Mouse (Mus musculus): ENCODE results near the gene Prkn.

- TF ChIP-seq ELF1 (IDR thresholded peaks at IDR 0.05; ENCODE audit: low read depth, low read length) (no peak), GATA1 (IDR thresholded peaks at IDR 0.05; ENCODE audit: low read depth, low read length) (no peak), POLR2AphosphoS5 (IDR thresholded peaks at IDR 0.05; ENCODE audit: borderline replicate concordance, low read depth, low read length) (no peak), POLR2A (IDR thresholded peaks at IDR 0.05; ENCODE audit: control insufficient read depth in 1 of 2, insufficient read depth in 1 of 2, low read depth in 1 of 2, low read length in 2 of 2, poor library complexity in 1 of 2) (no peak), CTCF (IDR thresholded peaks at IDR 0.05 in 2 of 3, conservative IDR thresholded peaks at IDR 0.05 in 1 of 3; ENCODE audit: control insufficient read depth in 1 of 3, insufficient read depth in 1 of 3, low read depth in 2 of 3, low read length in 3 of 3, poor library complexity in 1 of 3, severe bottlenecking in 1 of 3) (no peak), CHD2 (IDR thresholded peaks at IDR 0.05; ENCODE audit: low read length) (no peak), EP300 (IDR thresholded peaks at IDR 0.05; ENCODE audit: low read depth in 1 of 2, low read length in 2 of 2) (no peak)
Observed at GRCm38 (mm10) chr17:11541928-11542623, 701.9 kb downstream of the Prkn start.

Measured in MEL (cell line).